Mouse (Mus musculus): ENCODE data around the gene Mmp24. TPM values are rescaled to one million over a fixed set of nuclear protein-coding genes. Genes with fewer than 3 reads are reported as not detected.

Gene Mmp24
- polyA plus RNA-seq, 1 experiment from 2014 or later = 0.08 TPM

GRCm38 (mm10) chr2:155751014-155751786, 23.9 kb upstream of the Mmp24 start, which contains the start of gene Procr:
Gene Procr (plus strand): TSS chr2:155751117.
- ATAC-seq (replicated peaks; ENCODE audit: low FRiP score, low read depth) = 0 out of 2 replicates have a peak, but pooled peaks have one; percentile 36
- Histone ChIP-seq H3K27ac (no peak within 1 kb of the TSS), H3K4me1 (replicated peaks; ENCODE audit: insufficient read depth, low read length) (peaks cover 7% of the 10 kb centered on the region), H3K4me3 (replicated peaks; ENCODE audit: low read depth, low read length) (peak within 1 kb of the TSS; percentile 37), H3K4me2 (ENCODE audit: low read length) (peak within 1 kb of the TSS; percentile 73), H3K9me3 (replicated peaks; ENCODE audit: low read length) (no peaks in the 10 kb centered on the region), H3K9ac (ENCODE audit: low read depth, low read length) (peak within 1 kb of the TSS; percentile 49), H3K27me3 (ENCODE audit: insufficient read depth, low read length) (no peaks in the 10 kb centered on the region), H3K36me3 (ENCODE audit: insufficient read depth, low read length) (no peaks in the 10 kb centered on the region)
- TF ChIP-seq CTCF (IDR thresholded peaks at IDR 0.05; ENCODE audit: low read depth) = no peak
- 3% methylated on average over 25 of the region's 25 CpGs for WGBS
- DNase-seq (ENCODE audit: low spot score) = peak; percentile 77

- Histone ChIP-seq H3K4me2 (ENCODE audit: low read length) (no peak overlapping the region), H3K36me3 (ENCODE audit: insufficient read depth, low read length) (no peaks in the 10 kb centered on the region), H3K4me3 (replicated peaks; ENCODE audit: low read depth, low read length) (no peak overlapping the region), H3K9me3 (replicated peaks; ENCODE audit: low read length) (no peaks in the 10 kb centered on the region), H3K27me3 (ENCODE audit: insufficient read depth, low read length) (no peaks in the 10 kb centered on the region), H3K27ac (no peak overlapping the region), H3K9ac (ENCODE audit: low read depth, low read length) (no peak overlapping the region), H3K4me1 (replicated peaks; ENCODE audit: insufficient read depth, low read length) (peaks cover 7% of the 10 kb centered on the region)
- ATAC-seq (replicated peaks; ENCODE audit: low FRiP score, low read depth) = no peak
- peak; percentile 61 for DNase-seq (ENCODE audit: low spot score)
- peak; percentile 73 for TF ChIP-seq CTCF (IDR thresholded peaks at IDR 0.05; ENCODE audit: low read depth)
- WGBS = 7% methylated on average over 1 of the region's 1 CpGs
Measured at GRCm38 (mm10) chr2:155755746-155756145, 19.4 kb upstream of the Mmp24 start.

GRCm38 (mm10) chr2:155756855-155757566, 18.1 kb upstream of the Mmp24 start:
- Histone ChIP-seq H3K9me3 (replicated peaks; ENCODE audit: low read length) (no peaks in the 10 kb centered on the region), H3K4me3 (replicated peaks; ENCODE audit: low read depth, low read length) (no peak overlapping the region), H3K4me1 (replicated peaks; ENCODE audit: insufficient read depth, low read length) (no peaks in the 10 kb centered on the region), H3K4me2 (ENCODE audit: low read length) (no peak overlapping the region), H3K36me3 (ENCODE audit: insufficient read depth, low read length) (no peaks in the 10 kb centered on the region), H3K27ac (no peak overlapping the region), H3K9ac (ENCODE audit: low read depth, low read length) (no peak overlapping the region), H3K27me3 (ENCODE audit: insufficient read depth, low read length) (no peaks in the 10 kb centered on the region)
- peak; percentile 63 for TF ChIP-seq CTCF (IDR thresholded peaks at IDR 0.05; ENCODE audit: low read depth)
- DNase-seq (ENCODE audit: low spot score) (peak; percentile 19), ATAC-seq (replicated peaks; ENCODE audit: low FRiP score, low read depth) (no peak)
- WGBS = 55% methylated on average over 14 of the region's 14 CpGs

- Histone ChIP-seq H3K27ac (no peak overlapping the region), H3K4me3 (replicated peaks; ENCODE audit: low read depth, low read length) (no peak overlapping the region), H3K27me3 (ENCODE audit: insufficient read depth, low read length) (no peaks in the 10 kb centered on the region), H3K9me3 (replicated peaks; ENCODE audit: low read length) (no peaks in the 10 kb centered on the region), H3K36me3 (ENCODE audit: insufficient read depth, low read length) (no peaks in the 10 kb centered on the region), H3K4me2 (ENCODE audit: low read length) (no peak overlapping the region), H3K9ac (ENCODE audit: low read depth, low read length) (no peak overlapping the region), H3K4me1 (replicated peaks; ENCODE audit: insufficient read depth, low read length) (no peaks in the 10 kb centered on the region)
- DNase-seq (ENCODE audit: low spot score) (peak; percentile 89), ATAC-seq (replicated peaks; ENCODE audit: low FRiP score, low read depth) (no peak; the same call in 1 of the 2 replicates)
- 51% methylated on average over 13 of the region's 13 CpGs for WGBS
- TF ChIP-seq CTCF (IDR thresholded peaks at IDR 0.05; ENCODE audit: low read depth) = peak; percentile 85
Measured at GRCm38 (mm10) chr2:155764679-155765418, 10.3 kb upstream of the Mmp24 start.

- Histone ChIP-seq H3K4me2 (ENCODE audit: low read length) (no peak overlapping the region), H3K4me3 (replicated peaks; ENCODE audit: low read depth, low read length) (no peak overlapping the region), H3K9ac (ENCODE audit: low read depth, low read length) (no peak overlapping the region), H3K36me3 (ENCODE audit: insufficient read depth, low read length) (no peaks in the 10 kb centered on the region), H3K4me1 (replicated peaks; ENCODE audit: insufficient read depth, low read length) (0 out of 2 replicates have a peak, but pooled peaks cover 4% of the 10 kb centered on the region), H3K9me3 (replicated peaks; ENCODE audit: low read length) (no peaks in the 10 kb centered on the region), H3K27ac (no peak overlapping the region), H3K27me3 (ENCODE audit: insufficient read depth, low read length) (peaks cover 15% of the 10 kb centered on the region)
- no peak for DNase-seq (ENCODE audit: low spot score)
- TF ChIP-seq CTCF (IDR thresholded peaks at IDR 0.05; ENCODE audit: low read depth) = no peak
- 65% methylated on average over 4 of the region's 4 CpGs for WGBS
- no peak for ATAC-seq (replicated peaks; ENCODE audit: low FRiP score, low read depth)
Measured at GRCm38 (mm10) chr2:155773664-155774063, 1.5 kb upstream of the Mmp24 start.
